Mouse (Mus musculus) adrenal gland, postnatal 10 days (tissue): ENCODE results near the gene BC051019. TPM values are rescaled to one million over a fixed set of nuclear protein-coding genes. Genes with fewer than 3 reads are reported as not detected.

Experiments used
- DNase-seq: peaks from one replicate; pipeline ENCODE4 v3.0.0; 2021; ENCODE audit warnings: mixed read lengths
- total RNA-seq, 2 experiments: library from RNA; stranded (reverse); gene quantifications; 2 replicates each; pipeline ENCODE4 v1.2.3; 2021

The BC051019 gene
- total RNA-seq, 2 experiments from 2014 or later, result not detected

DNA sequence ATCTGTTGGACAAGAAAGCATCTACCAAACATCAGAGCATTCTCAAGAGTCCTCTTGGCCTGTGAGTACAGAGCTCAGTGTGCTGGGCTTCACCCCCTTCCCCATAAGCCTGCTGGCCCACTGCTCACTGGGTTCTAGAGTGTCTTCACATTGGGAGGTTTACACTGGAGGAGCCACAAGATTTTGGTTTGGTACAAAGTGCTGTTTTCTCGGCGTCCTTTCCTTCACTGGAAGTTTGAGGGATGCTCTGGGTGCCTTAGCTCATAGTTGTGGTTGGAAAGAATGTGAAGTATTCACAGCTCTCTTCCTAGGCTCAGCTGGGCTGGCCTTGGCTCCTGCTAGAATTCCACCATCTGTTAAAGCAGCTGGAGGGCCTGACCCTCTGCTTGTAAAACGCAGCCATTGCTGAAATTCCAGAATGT, 14.7 kb downstream of the BC051019 start:
- DNase-seq, result no peak

DNA sequence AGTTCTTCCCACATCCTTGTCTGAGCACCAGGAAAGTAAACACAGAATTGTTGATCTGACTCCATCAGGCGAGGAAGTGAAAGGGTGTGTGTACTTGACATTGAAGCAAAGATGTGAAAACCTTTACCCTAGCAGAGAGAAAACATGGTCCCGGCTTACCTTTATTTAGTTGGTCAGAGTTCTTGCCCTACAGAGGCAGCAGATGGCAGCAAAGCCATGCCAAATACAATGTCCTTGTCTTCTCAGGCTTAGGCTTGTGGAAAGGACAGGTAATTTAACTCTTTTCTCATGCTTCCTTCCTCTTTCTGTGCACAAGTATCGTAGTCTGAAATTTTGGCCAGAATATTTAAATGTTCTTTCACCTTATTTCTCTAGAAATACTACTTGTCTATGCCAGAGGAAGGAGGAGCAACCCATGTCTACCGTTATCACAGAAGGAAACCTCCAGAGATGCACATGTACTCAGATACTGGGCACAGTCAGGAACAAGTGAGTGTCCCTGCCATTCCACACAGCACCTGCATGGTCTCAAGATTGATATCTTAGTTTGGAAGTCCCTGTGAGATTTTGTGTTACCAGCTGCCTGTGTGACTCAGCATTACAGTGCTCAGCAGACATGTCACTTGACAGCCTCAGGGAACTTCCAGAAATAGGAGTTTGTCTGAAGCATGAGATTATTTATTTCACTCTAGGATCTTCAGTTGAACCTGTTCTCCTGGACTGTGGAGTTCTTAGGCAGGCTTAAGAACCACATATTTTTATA, 16.4 kb downstream of the BC051019 start:
- peak; percentile 60 for DNase-seq

GRCm38 (mm10) chr7:109704461-109704860, 19.2 kb downstream of the BC051019 start:
- DNase-seq, result no peak

DNA sequence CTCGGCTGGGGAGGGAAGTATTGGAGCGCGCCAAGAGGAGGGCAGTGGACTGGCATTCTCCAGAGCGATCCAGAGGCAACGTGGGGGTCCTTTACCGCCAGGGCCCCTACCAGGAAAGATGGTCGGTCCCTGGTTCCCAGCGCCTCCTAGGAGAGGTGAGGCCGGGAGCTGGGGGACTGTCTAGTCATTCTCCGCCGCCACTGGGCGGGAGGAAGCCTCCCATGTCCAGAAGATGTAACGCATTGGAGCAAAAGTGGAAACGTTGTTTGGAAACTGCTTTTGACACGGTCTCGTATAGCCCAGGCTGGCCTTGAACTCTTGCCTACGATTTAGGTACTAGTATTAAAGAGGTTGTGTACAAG, 19.7 kb downstream of the BC051019 start:
- no peak for DNase-seq

DNA sequence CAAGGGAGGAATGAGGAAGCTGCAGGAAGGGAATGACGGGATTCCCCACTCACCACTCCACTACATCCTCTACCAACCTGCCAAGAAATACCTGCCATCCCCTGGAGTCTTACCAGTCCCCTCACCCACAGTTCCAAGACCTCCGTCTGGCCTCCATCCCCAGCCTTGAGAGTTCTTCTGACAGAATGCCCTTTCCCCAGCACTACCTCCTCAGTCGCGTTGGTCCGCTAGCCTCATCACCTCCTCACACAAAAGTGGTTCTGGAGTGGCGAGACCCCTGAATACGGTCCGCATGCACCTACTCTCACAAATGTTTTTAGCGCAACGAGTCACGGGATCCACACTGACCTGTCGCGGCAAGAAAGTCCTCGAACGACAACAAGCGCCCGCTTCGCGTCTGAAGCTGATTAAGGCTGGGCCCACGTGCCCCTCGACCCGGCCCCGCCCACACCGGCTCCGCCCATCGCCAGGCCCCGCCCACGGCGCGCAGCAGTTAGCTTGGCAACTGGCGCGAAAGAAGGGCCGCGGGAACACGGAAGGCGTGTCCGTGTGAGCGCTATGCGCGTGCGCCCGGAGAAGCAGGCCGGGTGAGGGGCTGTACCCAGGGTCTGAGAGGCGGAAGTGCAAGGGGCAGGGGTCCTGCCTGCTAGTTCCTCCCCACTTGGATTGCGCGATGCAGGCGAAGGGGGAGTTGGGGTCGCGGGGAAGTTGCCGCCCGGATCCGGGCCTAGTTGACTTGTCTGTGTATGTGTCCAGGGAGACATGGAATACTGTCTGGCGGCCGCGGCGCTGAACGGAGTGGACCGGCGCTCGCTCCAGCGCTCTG, 20.2 kb downstream of the BC051019 start, which contains the start of the genes St5 and Akip1:
St5 (minus strand) TSS at position 416 of the 826 bp plus-strand sequence.
Akip1 (plus strand) TSS at position 501 of the 826 bp plus-strand sequence.
- DNase-seq, result peak; percentile 99

DNA sequence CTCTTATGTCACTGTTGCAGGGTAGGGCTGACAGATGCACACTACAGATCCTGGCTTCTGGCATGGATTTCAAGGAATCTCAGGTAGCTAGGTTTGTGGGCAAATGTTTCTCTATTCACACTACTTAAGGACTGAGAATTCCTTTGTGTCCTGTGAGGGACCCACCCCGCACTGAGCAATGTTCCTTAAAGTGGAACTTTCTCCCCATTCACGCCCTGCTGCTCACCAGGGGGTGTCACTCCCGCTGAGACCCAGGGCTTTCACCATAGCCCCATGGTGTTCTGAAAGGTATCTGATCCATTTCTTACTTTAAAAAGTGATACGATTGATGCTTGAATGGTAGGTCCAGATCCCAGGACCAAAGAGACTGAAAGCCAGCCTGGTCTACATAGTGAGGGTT, 20.9 kb downstream of the BC051019 start:
- DNase-seq, result no peak

DNA sequence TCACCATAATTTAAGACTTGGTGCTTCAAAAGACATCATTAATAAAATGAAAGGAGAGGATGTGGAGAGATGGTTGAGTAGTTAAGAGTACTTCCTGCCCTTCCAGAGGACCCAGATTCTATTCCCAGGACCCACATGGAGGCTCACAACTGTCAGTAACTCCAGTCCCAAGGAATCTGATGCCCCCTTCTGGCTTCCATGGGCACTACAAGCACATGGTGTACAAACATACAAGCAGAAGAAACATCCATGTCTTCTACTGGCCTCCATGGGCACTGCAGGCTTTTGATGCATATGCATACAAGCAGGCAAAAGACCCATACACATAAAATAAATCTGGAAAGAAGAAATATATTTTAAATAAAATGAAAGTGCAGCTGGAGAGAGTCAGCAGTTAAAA, 23.4 kb downstream of the BC051019 start:
- DNase-seq, result no peak

GRCm38 (mm10) chr7:109695339-109695726, 28.3 kb downstream of the BC051019 start:
- DNase-seq, result no peak

- DNase-seq, result no peak
These were observed 28.9 kb downstream of the BC051019 start for GRCm38 (mm10) chr7:109694576-109695338.

DNA sequence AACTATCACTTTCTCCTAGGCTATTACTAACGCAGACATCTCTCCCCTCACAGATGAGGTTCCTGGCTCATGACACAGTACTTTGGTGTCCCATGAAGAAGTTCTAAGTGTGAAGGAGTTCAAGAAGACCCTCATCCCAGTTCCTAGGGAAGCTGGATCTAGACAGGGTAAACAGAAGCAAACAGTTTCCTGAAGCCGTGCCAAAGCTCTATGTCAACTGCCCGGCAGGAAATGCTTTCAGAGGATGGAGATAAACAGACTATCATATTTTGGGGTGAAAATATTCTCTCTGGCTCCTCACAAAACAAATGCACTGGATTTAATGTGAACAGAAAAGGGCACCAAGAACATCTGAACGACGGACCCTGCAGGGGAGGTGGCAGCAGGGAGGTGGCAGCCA, 32.7 kb downstream of the BC051019 start:
- DNase-seq, result no peak

GRCm38 (mm10) chr7:109690101-109690500, 33.5 kb downstream of the BC051019 start:
- no peak for DNase-seq

DNA sequence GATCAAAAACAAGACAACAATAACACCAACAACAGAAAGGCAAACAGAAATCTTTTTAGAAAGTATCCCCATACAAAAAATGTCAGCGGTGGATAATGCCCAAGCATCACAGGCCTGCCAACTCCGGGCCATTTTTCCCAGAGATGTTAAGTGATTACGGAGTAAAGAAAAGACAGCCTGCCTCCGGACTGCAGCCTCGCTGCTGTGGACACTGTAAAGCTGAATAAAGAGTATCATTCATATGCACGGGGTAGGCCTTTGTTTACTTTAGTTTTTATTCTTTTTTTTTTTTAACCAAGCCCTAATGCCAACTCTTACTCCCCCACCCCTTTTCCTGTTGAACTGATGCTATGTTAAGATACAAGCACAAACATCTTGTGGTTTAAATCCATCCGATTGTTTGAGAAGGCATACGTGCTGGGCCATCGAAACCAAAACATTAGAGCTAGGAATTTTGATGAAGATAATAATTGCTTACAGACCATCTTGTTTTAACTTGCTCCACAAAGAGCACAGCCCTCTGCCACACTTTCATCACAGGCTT, 37.0 kb downstream of the BC051019 start:
- no peak for DNase-seq

DNA sequence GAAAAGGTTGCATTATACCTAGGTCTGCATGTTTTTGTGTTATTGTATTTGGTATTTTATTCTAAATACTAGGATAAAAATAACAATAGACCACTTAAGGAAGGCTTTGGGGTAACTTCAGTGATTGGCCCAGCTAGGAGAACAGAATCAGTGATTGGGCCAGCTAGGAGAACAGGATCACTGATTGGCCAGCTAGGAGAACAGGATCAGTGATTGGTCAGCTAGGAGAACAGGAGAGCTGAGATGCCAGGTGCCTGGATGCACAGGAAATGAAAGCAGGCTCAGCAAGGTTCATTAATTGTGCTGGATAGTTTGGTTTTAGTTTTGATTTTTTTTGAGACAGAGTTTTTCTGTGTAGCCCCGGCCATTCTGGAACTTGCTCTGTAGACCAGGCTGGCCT, 42.8 kb downstream of the BC051019 start:
- no peak for DNase-seq

DNA sequence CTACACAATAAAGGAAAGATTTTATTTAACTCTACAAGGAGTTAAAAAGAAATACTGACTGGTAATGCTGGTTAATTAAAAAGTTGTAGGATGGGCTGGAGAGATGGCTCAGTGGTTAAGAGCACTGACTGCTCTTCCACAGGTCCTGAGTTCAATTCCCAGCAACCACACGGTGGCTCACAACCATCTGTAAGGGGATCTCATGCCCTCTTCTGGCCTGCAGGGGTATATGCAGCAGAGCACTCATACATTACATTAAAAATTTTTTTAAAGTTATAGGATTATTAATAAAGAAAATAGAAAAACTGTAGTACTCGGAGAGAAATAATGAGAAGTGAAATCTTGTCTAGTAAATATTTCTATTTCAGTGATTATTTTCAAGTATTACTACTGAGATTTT, 43.4 kb downstream of the BC051019 start:
- no peak for DNase-seq

- no peak for DNase-seq
These were observed 48.6 kb downstream of the BC051019 start for GRCm38 (mm10) chr7:109674944-109675628.

DNA sequence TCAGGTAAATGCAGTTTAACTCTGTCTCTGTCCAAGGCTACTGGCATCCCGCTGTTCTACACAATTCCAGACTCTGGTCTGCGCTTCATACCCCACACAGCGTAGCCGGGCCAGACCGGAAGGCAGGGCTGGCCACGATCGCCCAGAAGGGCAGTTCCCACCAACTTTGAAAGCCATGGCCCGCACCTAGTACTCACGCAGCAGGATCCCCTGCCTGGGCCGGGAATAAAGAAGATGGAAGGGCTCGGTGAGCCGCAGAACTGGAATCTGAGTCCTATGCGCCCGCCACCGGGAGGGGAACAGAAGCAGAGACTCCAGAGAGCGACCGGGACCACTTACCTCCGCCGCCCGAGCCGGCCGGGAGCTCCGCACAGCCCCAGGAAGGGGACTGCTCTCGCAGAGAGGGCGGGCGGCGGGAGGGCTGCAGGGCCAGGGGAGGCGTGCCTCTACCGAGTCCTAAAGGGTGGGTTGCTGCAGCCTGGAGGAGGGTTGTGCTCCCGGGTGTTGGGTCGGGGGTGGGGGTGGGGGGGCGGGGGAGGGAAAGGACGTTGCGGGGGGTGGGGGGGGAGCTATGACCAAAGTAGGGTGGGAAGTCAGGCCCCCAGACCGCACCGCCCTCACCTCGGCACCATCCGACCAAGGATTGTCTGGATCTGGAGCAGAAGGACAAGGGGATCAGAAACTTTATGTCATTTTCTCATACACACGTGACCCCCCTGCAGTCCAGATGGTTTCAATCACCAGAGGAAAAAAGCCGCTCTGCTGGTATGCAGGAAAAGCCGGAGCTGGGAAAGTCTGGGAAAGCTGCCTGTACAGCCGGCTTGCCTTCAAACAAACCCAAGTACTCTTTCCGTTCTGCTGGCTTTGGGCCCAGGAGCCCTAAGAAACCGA, 51.8 kb downstream of the BC051019 start:
- peak; percentile 75 for DNase-seq

DNA sequence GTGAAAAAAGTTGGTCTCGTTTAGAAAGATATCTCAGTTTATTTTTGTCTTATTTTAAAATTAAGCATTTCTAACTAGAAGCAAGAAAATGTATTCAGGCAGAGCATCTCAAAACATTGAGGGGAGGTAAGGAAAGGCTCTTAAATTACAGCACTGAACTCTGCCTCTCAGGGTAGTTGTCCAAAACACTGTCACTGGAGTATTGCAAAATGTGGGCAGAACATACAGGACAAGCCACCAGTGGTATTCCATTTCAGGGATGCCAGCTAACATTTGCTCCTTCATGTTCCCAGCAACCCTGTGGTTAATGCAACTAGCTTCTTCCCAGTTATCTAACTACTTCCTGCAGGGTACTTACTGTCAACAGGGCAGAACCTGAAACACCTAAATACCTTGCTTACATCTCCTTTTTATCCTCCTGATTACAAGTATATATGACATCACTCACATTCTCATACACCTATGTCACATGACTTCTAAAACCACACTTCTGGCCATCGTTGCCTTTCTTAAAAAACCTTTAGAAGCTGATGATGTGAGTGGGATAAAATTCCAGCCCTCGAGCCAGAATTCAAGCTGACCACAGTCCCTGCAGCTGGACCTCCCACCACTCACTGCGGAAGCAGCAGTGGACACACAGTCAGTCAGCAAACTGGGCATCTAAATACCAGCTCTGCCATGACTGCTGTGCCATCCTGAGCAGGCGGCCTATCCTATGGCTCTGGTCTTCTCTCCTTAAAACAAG, 54.1 kb downstream of the BC051019 start:
- no peak for DNase-seq

DNA sequence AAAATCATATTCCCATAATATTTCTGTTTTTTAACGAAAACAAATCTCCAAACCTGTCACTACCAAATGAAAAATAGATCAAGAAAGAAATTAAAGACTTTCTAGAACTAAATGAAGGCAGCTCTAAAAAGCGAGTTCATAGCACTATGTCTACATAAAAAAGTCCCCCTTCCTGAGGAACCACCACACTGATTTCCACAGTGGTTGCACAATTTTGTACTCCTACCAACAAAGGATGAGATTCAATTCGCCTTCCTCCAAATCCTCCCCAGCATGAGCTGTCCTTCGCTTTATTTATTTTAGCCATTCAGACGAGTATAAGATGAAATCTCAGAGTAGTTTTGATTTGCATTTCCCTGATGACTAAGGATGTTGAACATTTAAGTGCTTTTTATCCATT, 57.0 kb downstream of the BC051019 start:
- no peak for DNase-seq

- DNase-seq, result no peak
These were observed 61.0 kb downstream of the BC051019 start for GRCm38 (mm10) chr7:109662626-109663025.
